Mouse (Mus musculus) embryonic facial prominence, embryonic 15.5 days (tissue): Measurements from ENCODE around the gene Dpy19l1. TPM values are rescaled to one million over a fixed set of nuclear protein-coding genes. Genes with fewer than 3 reads are reported as not detected.

ENCODE experiments used
- ATAC-seq: fragments of 200-750 bp; cut with Nextera tagmentation; 2 replicates; pipeline ENCODE4 v1.8.0; 2017; ENCODE audit warnings: low read depth, moderate TSS enrichment; ENCODE audit not compliant: insufficient number of reproducible peaks, low FRiP score, low TSS enrichment
- H3K27ac ChIP-seq: fragments of 300-500 bp; sonication (generic); replicated peaks from 2 replicates; pipeline ENCODE4 v1.5.1; 2015; ENCODE audit warnings: mild to moderate bottlenecking, inconsistent platforms
- H3K27me3 ChIP-seq: fragments of 300-500 bp; sonication (generic); 2 replicates; pipeline ENCODE4 v1.6.1; 2015; ENCODE audit warnings: inconsistent platforms
- H3K36me3 ChIP-seq: fragments of 300-500 bp; sonication (generic); 2 replicates; pipeline ENCODE4 v1.6.1; 2015; ENCODE audit warnings: mild to moderate bottlenecking, inconsistent platforms
- H3K4me1 ChIP-seq: fragments of 300-500 bp; sonication (generic); 2 replicates; pipeline ENCODE4 v1.6.1; 2015; ENCODE audit warnings: inconsistent platforms
- H3K4me2 ChIP-seq: fragments of 300-500 bp; sonication (generic); replicated peaks from 2 replicates; pipeline ENCODE4 v1.6.1; 2015; ENCODE audit warnings: mild to moderate bottlenecking, inconsistent platforms
- H3K4me3 ChIP-seq: fragments of 300-500 bp; sonication (generic); replicated peaks from 2 replicates; pipeline ENCODE4 v1.5.1; 2015; ENCODE audit warnings: mild to moderate bottlenecking, inconsistent platforms
- H3K9ac ChIP-seq: fragments of 300-500 bp; sonication (generic); 2 replicates; pipeline ENCODE4 v1.6.1; 2015; ENCODE audit warnings: inconsistent platforms
- H3K9me3 ChIP-seq: fragments of 300-500 bp; sonication (generic); replicated peaks from 2 replicates; pipeline ENCODE4 v1.6.1; 2016; ENCODE audit warnings: inconsistent platforms
- WGBS: fragments of 180-500 bp; shearing (Covaris S2); methylation state at CpG from one replicate; pipeline ENCODE4 v1.1.7; 2015; 5-methylcytosine and 5-hydroxymethylcytosine counted together
- polyA plus RNA-seq: library from polyadenylated mRNA; unstranded; fragments of >200 nt; fragmentation: Nextera tagmentation; extraction: Ambion mirVana; gene quantifications from 2 replicates; pipeline ENCODE4 v1.2.1, GENCODE M21; 2015

Dpy19l1 gene
- polyA plus RNA-seq, result 11.6 and 14.7 TPM in 2 replicates

DNA sequence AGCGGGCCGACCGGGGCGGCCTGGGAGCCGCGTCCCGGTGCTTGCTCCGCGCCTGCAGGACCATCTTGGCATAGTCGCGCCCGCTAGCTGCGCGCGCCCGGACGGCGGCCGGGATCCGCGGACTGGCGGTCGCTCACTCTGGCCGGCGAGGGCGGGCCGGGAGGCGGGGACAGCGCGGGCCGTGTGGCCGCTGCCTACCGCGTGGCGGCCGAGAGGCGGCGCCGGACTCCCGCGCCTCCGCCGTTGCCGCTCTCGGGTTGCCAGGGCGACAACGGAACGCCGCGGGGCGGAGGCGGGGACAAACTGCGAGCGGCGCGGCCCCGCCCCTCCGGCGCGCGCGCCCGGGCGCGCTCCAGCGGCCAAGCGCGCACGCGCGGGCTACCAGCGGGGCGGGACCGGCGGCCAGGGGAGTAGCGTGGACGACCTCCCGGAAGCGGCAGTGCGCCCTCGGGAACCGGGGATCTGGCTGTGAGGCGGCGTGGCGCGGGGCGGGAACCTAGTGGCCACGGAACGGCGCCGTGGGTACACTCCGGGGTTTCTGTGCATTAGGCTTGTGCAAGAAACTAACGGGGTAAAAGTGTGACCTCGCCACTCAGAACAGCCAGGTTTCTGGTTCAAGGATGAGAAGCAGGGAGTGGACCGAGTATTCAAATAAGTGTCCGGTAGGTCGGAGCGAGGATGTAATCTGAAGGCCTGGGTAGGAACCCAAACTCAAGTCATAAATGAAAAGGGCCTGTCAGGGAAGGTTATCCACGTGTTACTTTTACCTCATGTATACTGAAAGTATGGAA lies at the start of gene Dpy19l1:
Gene Dpy19l1 (minus strand): TSS at position 74 of the 791 bp plus-strand sequence.
- Histone ChIP-seq H3K4me2 (peak within 1 kb of the TSS; percentile 64), H3K27ac (peak within 1 kb of the TSS; percentile 93), H3K27me3 (no peaks in the 10 kb centered on the region), H3K36me3 (no peaks in the 10 kb centered on the region), H3K4me3 (peak within 1 kb of the TSS; percentile 77), H3K9ac (peak within 1 kb of the TSS; percentile 76), H3K4me1 (peaks cover 19% of the 10 kb centered on the region), H3K9me3 (no peaks in the 10 kb centered on the region)
- WGBS, result under 1% methylated on average over 92 of the region's 99 CpGs
- ATAC-seq, result peak; percentile 94

DNA sequence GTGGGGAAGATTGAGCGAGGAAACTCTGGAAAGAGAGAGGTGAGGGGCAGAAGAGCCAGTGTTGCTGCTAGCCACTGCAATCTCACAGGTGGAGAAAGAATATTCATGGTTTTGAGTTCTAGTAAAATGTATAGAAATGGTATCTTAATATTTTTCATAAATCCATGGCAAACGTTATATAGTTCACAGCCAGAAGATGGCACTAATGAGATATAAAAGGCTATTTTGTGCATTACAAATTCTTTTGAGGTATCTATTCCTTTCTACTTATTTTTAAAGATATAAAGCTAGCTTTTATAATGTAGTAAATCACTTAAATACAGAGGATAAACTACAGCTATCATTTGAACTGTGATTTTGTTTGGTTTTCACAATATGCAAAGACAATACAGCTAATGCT lies 35.2 kb upstream of the Dpy19l1 start:
- Histone ChIP-seq H3K27me3 (no peaks in the 10 kb centered on the region), H3K9ac (no peak overlapping the region), H3K27ac (no peak overlapping the region), H3K4me2 (no peak overlapping the region), H3K4me1 (no peaks in the 10 kb centered on the region), H3K9me3 (no peaks in the 10 kb centered on the region), H3K36me3 (no peaks in the 10 kb centered on the region), H3K4me3 (no peak overlapping the region)
- 30% methylated on average over 2 of the region's 2 CpGs for WGBS
- no peak for ATAC-seq

DNA sequence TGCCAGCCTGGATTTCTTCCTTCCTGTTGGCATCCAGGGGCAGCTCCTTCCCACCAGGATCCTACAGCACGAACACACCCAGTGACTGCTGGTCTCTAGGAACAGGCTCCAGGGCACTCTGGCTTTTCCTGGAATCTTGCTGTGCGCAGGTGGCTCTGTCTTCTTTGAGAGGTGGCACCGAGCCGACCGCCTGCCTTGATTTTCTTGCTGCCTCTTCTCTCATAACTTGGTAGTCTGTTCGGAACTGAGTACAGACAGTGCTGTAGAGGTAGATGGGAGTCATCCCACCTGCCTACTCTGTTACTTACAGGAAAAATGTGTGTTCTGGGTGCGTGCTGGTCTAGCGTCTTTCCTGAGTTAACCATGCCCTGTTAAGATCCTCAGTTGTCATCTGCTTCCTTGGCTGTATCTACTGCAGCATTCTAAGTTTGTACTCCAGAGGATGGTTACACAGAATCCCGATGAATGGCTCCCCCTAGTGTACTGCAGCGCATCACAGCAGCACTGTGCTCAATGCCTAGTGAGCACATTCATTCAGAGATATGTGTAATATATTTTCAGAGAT lies 13.7 kb upstream of the Dpy19l1 start:
- Histone ChIP-seq H3K9ac (no peak overlapping the region), H3K4me2 (no peak overlapping the region), H3K4me3 (no peak overlapping the region), H3K9me3 (no peaks in the 10 kb centered on the region), H3K4me1 (no peaks in the 10 kb centered on the region), H3K27me3 (no peaks in the 10 kb centered on the region), H3K36me3 (no peaks in the 10 kb centered on the region), H3K27ac (no peak overlapping the region)
- ATAC-seq, result no peak
- 58% methylated on average over 10 of the region's 10 CpGs for WGBS

DNA sequence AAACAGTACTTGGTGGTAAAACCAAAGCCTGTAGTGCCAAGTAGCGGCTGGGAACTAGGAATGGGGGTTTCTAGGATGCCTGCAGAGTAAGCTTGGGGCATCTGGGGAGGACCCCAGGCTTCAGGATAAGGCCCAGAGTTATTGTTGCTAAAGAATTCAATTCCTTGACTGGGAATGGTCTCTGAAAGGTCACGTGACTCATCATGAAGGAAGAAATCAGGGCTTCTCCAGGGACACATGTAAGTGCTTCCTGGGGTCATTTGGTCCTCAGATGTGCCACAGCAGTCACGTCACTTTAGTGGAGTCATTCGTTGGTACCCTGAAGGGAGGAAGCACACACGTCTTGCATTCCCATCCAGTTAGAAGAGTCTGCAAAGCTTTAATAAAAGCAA lies 11.1 kb upstream of the Dpy19l1 start:
- ATAC-seq, result no peak
- no peak overlapping the region for H3K9ac ChIP-seq
- WGBS, result 61% methylated on average over 5 of the region's 5 CpGs

DNA sequence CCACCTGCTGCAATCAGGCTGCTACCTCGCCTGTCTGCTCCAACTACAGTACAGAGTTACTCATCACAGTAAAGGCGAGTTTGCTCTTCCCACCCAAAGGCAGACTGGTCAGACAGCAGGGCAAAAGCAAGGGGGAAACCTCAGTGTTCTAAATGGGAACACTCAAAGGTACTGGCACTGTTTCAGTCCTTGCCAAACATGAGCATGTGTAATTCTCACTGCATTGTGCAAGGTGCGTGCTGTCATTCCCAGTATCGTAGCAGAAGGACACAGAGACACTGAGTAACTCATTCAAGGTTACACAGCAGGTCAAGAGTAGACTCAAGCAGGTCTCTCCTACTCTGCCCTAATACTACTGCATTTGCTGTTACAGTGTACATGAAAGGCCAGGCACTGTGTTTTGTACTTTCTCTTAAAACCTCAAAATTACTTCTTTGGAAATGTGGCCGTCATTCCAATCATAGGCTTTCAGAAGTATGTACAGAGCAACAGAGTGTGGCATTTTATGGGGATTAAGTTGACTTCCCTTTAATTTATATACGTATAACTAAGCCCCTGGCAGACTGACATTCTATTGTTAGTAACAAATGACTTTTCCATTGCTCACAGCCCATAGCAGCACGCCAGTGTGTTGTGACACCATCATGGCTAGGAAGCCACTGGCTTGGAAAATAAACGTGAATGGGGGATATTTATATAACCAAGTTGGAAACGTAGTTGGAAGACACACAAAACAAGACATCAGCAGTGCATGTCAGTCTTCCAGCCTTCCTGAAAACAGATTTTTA lies 10.5 kb upstream of the Dpy19l1 start:
- H3K4me3 ChIP-seq, result no peak overlapping the region
- H3K4me1 ChIP-seq, result no peaks in the 10 kb centered on the region
- H3K27me3 ChIP-seq, result no peaks in the 10 kb centered on the region
- no peaks in the 10 kb centered on the region for H3K36me3 ChIP-seq
- no peak overlapping the region for H3K4me2 ChIP-seq
- H3K9ac ChIP-seq, result no peak overlapping the region
- no peaks in the 10 kb centered on the region for H3K9me3 ChIP-seq
- 59% methylated on average over 9 of the region's 9 CpGs for WGBS
- ATAC-seq, result 0 out of 2 replicates have a peak, but pooled peaks have one; percentile 43
- no peak overlapping the region for H3K27ac ChIP-seq

More for the DNA sequence above, 11.1 kb upstream of the Dpy19l1 start:
- Histone ChIP-seq H3K9me3 (no peaks in the 10 kb centered on the region), H3K4me3 (no peak overlapping the region), H3K4me2 (no peak overlapping the region), H3K36me3 (no peaks in the 10 kb centered on the region), H3K27me3 (no peaks in the 10 kb centered on the region), H3K4me1 (no peaks in the 10 kb centered on the region), H3K27ac (no peak overlapping the region)

DNA sequence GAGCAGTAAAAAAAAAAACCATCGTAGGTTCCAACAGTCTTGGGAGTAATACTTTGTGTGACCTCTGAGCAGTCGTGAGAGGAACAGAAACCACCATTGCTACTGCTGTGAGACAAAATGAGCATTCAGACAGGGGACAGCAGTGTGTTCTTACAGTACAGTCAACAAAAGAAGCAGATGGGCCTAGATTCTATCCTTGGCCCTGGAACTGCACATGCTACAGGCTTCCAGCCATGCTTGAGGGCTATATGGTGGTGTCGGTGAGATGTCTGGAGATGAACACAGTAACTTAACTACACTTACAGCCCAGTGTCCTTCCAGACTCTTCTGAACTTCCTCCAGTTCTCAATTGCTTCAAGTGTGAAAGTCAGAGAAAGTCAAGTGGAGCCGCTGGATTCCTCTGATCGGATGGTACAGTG lies 9.2 kb upstream of the Dpy19l1 start:
- H3K27ac ChIP-seq, result no peak overlapping the region
- ATAC-seq, result no peak
- H3K27me3 ChIP-seq, result no peaks in the 10 kb centered on the region
- H3K4me2 ChIP-seq, result no peak overlapping the region
- no peaks in the 10 kb centered on the region for H3K36me3 ChIP-seq
- no peak overlapping the region for H3K9ac ChIP-seq
- no peaks in the 10 kb centered on the region for H3K4me1 ChIP-seq
- 91% methylated on average over 5 of the region's 5 CpGs for WGBS
- H3K4me3 ChIP-seq, result no peak overlapping the region
- H3K9me3 ChIP-seq, result no peaks in the 10 kb centered on the region

DNA sequence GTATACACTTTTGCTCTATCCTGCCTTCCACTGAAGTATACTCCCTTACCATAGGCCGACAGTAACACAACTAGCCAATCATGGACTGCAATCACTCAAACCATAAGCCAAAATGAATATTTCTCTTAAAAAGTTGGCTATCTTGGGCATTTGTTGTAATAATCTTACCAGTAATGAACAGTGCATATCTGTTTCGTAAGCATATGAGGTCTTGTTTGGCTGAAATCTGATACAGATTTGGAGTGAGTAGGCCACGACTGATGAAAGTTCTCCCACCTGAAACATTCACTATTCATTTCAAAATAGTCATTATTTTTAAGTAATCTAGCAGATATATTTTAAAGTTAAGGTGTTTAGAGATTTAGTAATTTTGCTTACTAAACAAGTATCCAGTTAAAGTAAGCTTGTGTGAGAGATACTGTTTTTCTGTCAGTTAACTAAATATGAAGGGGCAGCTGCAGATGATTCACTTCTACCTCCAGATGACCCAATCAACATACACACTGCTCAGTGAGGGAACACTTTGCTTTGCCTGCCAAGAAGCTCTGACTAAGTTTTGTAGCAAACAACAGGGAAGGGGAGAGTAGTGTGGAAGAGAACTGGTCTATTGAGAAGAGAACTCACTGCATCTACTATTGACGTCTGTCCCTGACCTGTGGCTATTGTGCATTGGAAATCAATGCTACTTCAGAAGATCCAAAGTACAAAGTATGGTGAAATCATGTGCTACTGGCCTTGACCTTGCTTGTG lies 8.6 kb upstream of the Dpy19l1 start:
- H3K4me3 ChIP-seq, result no peak overlapping the region
- no peak for ATAC-seq
- no peaks in the 10 kb centered on the region for H3K36me3 ChIP-seq
- WGBS, result 84% methylated on average over 4 of the region's 4 CpGs
- H3K4me2 ChIP-seq, result no peak overlapping the region
- H3K4me1 ChIP-seq, result no peaks in the 10 kb centered on the region
- no peaks in the 10 kb centered on the region for H3K9me3 ChIP-seq
- H3K9ac ChIP-seq, result no peak overlapping the region
- H3K27ac ChIP-seq, result no peak overlapping the region
- no peaks in the 10 kb centered on the region for H3K27me3 ChIP-seq

DNA sequence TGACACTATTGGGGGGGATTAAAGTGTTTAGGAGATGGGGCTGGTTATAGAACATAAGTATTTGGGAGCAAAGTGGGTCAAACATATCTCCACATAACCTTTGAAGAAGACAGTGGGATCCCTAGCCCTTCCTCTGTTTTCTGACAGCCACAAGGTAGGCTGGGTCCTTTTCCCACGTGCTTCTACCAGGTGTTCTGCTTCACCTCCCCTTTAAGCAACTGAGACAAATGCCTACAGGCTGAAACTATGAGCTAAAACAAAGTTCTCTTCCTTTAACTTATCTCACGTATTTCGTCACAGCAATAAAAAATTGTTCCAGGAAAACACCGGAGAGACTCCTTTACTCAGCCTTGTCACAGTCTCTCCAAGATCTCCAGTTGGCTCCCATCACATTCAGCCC lies 5.9 kb upstream of the Dpy19l1 start:
- WGBS, result 86% methylated on average over 4 of the region's 4 CpGs

DNA sequence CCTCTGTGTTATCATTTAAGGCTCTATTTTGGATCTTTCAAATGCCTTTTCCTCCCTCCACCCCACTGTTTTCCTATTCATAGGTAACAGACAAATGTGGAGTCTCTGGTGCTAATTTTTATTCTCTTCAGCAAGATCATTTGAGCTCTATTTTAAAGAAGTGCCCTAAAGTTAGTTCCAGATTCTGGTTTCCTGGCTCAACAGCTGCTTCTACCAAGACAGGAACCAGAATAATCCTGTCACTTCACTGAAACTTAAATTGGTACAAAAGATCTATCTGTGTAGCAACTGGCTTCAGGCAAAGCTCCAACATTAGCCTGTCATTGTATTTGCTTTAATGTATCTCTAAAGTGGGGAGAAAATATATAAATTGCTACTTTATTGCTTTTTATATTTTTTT lies 3.6 kb upstream of the Dpy19l1 start:
- H3K9ac ChIP-seq, result no peak overlapping the region
- H3K4me1 ChIP-seq, result peaks cover 11% of the 10 kb centered on the region
- no peaks in the 10 kb centered on the region for H3K36me3 ChIP-seq
- no peak overlapping the region for H3K27ac ChIP-seq
- no peak overlapping the region for H3K4me2 ChIP-seq
- no peak for ATAC-seq
- no peaks in the 10 kb centered on the region for H3K27me3 ChIP-seq
- no peak overlapping the region for H3K4me3 ChIP-seq
- H3K9me3 ChIP-seq, result no peaks in the 10 kb centered on the region

More for the DNA sequence above, 5.9 kb upstream of the Dpy19l1 start:
- Histone ChIP-seq H3K4me1 (0 out of 2 replicates have a peak, but pooled peaks cover 1% of the 10 kb centered on the region), H3K36me3 (no peaks in the 10 kb centered on the region), H3K4me3 (no peak overlapping the region), H3K27me3 (no peaks in the 10 kb centered on the region), H3K27ac (no peak overlapping the region), H3K4me2 (no peak overlapping the region), H3K9me3 (no peaks in the 10 kb centered on the region), H3K9ac (no peak overlapping the region)
- ATAC-seq, result no peak

DNA sequence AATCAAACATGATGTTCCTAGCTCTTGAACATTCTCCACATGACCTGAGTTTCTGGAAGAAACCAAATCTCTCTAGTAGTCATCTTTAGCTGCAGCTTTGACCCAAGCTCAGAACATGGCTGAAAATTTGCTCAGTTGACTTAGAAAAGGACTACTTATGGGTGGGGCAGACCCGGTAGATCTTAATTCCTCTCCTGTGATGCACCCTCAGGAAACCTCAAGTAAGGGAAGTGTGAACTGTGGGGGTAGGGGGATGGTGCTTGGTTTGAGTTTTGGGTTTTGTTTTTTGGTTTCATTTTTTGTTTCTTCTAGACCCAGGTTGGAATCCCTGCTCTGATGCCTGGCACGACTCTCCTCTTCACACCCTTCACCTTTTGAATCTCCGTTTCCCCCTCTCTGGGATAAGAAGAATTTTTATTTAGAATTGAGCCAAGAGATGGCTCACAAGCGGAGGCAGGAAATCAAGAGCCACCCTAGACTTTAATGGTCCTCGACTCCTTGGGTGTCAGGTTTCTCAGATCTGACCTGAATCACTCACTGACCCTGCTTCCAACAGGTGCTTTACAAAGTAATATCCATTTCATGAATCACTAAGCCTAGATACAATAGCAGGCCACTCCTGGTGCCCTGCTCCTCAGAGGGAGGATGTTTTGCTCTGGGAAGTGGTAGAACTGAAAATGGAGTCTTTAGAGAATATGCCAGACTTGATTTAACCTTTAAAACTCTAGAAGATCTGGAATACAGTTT lies 2.2 kb upstream of the Dpy19l1 start:
- 66% methylated on average over 5 of the region's 5 CpGs for WGBS

More for the DNA sequence above, 2.2 kb upstream of the Dpy19l1 start:
- peaks cover 12% of the 10 kb centered on the region for H3K4me1 ChIP-seq
- H3K27ac ChIP-seq, result no peak overlapping the region
- ATAC-seq, result no peak
- H3K4me2 ChIP-seq, result no peak overlapping the region
- no peaks in the 10 kb centered on the region for H3K9me3 ChIP-seq
- no peak overlapping the region for H3K4me3 ChIP-seq
- H3K9ac ChIP-seq, result no peak overlapping the region
- H3K36me3 ChIP-seq, result no peaks in the 10 kb centered on the region
- H3K27me3 ChIP-seq, result no peaks in the 10 kb centered on the region
